Mouse (Mus musculus): ENCODE measurements around the gene Primpol. TPM values are rescaled to one million over a fixed set of nuclear protein-coding genes. Genes with fewer than 3 reads are reported as not detected.
A peak's percentile ranks its signal among the peaks of the same experiment; 100 is the strongest.

Primpol gene
- 4.1 and 5.1 TPM in 2 replicates for polyA plus RNA-seq (2012; rRNA removed)

GRCm38 (mm10) chr8:46616879-46617689 is at the start of gene Primpol, which contains the start of gene Casp3:
Gene Primpol, minus strand, starts transcription at chr8:46617212.
Gene Casp3, plus strand, starts transcription at chr8:46617291.
- DNase-seq (ENCODE audit: low spot score), result peak; percentile 88

GRCm38 (mm10) chr8:46655919-46656318 is 38.9 kb upstream of the Primpol start:
- DNase-seq (ENCODE audit: low spot score), result no peak

- no peak for DNase-seq (ENCODE audit: low spot score)
Measured at GRCm38 (mm10) chr8:46651872-46652271, 34.9 kb upstream of the Primpol start.

DNA sequence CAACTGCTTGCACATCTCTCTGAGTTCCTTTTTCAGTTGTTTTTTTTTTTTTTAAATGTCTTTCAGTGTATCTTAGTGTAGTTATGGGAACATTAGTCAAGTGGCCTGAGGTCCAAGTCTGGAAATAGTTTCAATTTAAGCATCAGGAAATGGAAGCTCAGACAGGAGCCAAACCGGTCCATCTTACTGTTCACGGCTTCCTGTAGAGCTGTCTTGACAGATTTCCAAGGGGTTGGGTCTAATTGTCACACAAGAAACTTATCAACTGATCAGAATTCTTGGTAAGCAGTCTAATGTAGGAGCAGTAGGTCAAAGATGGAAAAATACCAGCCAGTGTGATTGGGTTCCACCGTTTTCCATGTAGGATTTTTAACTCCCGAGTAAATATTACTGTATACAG is 31.4 kb upstream of the Primpol start:
- no peak for DNase-seq (ENCODE audit: low spot score)

GRCm38 (mm10) chr8:46641272-46641671 is 24.3 kb upstream of the Primpol start:
- DNase-seq (ENCODE audit: low spot score), result no peak

DNA sequence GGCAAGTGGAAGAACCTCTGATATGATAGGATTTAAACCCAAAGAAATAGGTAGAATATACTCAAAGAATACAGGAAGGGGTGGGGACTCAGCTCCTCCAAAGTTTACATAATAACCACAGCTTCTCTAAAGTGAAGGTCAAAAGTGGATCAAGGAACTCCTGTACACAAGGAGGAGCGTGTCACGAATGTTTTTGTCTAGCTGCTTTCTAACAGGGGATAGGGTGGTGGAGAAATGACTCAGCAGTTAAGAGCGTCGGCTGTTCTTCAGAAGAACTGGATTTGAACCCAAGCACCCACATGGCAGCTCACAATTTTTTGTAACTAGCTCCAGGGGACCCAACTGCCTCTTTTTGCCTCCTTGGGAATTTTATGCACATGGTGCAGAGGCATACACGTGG is 22.8 kb upstream of the Primpol start:
- no peak for DNase-seq (ENCODE audit: low spot score)

GRCm38 (mm10) chr8:46639010-46639571 is 22.1 kb upstream of the Primpol start:
- DNase-seq (ENCODE audit: low spot score), result no peak

GRCm38 (mm10) chr8:46630932-46631331 is 13.9 kb upstream of the Primpol start:
- no peak for DNase-seq (ENCODE audit: low spot score)

DNA sequence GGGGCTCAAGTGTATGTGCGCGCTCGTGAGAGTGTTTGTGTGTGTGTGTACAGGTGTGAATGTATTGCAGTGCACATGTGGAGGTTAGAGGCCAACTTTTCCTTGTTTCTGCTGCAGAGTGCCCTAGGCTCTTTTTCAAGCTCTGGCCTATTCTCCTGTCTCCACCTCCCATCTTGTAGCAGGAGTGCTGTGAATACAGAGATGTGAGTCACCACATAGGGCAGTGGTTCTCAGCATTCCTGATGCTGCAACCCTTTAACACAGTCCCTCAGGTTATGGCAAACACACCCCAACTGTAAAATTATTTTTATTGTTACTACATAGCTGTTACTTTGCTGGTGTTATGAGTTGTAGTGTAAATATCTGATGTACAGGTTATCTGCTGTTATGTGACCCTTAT is 13.4 kb upstream of the Primpol start:
- no peak for DNase-seq (ENCODE audit: low spot score)

DNA sequence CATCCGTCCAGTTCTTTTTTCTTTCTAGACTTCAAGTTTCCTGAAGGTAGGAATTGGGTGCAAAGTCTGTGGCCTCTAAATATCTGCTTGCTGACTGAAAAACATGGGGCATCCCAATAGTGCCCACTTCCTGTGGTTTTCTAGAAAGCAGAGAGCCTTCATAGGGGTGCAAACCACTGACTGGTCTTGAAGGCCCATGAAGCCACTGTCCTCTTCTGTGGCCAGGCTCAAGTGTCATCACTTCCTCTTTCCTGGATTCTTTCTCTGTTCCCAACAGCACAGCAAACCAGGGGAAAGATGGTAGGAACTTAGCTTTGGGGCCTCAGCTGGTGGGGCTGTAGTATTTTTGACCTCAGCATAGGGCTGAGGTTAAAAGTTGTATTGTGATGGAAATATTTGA is 11.6 kb upstream of the Primpol start:
- DNase-seq (ENCODE audit: low spot score), result no peak

GRCm38 (mm10) chr8:46627881-46628280 is 10.9 kb upstream of the Primpol start:
- DNase-seq (ENCODE audit: low spot score), result no peak

GRCm38 (mm10) chr8:46626642-46627041 is 9.6 kb upstream of the Primpol start:
- DNase-seq (ENCODE audit: low spot score), result no peak

GRCm38 (mm10) chr8:46625166-46625565 is 8.2 kb upstream of the Primpol start:
- no peak for DNase-seq (ENCODE audit: low spot score)

- DNase-seq (ENCODE audit: low spot score), result no peak
Measured at GRCm38 (mm10) chr8:46622446-46623270, 5.6 kb upstream of the Primpol start.

DNA sequence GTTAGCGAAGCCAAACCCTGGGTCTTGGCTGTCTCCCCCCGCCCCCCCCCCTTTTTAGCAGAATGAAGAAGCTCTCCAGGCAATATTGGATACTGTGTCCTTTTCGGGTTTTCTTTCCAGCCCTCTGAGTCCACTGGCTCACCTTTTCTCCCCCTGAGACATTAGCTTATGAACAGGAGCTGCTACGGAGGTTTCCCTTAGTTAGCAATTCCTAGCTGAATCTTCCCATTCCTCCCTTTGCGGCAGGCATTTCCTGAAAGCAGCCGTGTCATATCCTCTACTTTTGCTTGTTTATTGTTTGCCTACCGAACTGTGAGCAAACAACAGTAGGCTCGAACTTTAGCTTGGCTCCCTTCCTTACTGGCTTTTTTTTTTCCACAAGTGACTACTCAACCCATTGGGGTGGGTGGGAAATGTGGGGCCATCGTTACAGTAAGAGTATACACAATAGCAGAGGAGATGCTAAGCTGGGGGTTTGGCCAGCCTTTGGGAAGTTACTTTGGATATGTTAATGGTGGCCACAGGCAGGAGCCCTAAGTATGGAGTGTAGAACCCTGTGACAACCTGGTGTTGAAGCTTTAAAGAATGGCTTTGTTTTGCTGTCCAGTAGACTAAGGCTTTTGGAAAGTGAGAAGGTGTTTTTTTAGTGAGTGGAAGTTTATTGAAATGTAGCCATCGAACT is 1.8 kb upstream of the Primpol start:
- no peak for DNase-seq (ENCODE audit: low spot score)

DNA sequence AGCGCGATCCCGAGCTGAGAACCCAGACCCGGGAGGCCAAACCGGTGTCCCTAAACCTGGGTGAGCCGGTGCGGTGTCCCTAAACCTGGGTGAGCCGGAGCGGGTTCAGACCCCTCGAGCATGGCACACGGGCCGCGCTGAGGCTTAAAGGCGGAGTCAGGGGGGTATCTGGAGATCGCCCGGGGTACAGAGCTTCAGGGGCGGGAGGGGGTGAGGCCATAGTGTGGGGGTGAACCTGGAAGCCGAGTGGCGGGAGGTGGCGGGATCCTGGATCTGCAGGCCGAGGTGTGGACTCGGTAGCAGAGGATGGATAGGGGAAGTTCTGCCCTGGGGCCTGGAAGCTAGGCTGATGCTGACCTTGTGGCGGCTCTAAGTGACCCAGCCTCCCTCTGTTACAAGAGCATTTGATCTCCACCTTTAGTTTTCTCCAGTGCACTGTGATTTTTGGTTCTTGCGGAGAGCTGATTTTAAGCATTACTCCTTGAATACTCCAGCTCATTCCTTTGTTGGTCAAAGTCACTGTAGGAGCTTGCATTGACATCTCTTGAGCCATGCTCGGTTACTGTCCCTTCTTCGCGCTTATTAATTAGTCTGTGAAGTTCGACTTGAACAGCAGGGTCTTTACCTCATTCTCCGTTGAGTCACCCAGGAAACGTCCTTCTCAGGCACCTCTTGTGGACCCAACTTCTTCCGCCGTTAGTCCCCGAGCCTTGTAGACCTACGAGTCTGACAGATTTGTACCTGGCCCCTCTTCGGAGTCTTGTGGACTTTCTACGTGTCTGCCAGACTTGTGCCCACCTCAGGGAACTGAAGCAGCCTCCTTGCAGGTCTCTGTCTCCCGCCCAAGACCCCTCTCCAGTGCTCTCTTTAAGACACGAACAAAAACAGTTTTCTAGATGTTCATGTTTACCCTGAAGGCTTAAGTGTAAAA is 943 bp upstream of the Primpol start:
- no peak for DNase-seq (ENCODE audit: low spot score)

DNA sequence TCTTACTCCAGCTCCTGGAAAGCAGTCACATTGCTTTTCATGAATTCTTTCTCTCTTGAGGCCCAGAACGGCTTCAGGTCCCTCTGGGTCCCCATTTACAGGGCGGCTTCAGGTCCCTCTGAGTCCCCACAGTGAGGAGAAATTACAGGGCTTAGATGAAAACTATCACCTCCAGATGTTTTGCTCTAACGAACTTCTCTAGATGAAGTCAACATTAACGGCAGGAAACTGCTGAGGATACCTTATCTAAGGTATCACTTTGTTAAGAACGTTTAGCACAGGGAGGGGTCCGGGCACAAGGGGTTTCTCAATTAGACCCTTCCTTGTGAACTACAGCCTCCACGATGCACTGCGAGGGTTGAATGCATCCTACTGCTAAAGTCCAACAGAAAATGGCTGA is 1.1 kb downstream of the Primpol start:
- no peak for DNase-seq (ENCODE audit: low spot score)

- no peak for DNase-seq (ENCODE audit: low spot score)
Measured at GRCm38 (mm10) chr8:46613377-46613776, 3.6 kb downstream of the Primpol start.

GRCm38 (mm10) chr8:46612913-46613312 is 4.1 kb downstream of the Primpol start:
- DNase-seq (ENCODE audit: low spot score), result no peak

- no peak for DNase-seq (ENCODE audit: low spot score)
Measured at GRCm38 (mm10) chr8:46611557-46611956, 5.5 kb downstream of the Primpol start.

GRCm38 (mm10) chr8:46606930-46607329 is 10.1 kb downstream of the Primpol start:
- DNase-seq (ENCODE audit: low spot score), result no peak
